9 mouse cellular contexts compared by ENCODE assay signal in genomic region chr4:57879804-57880357, GRCm38 (mm10). TPM values are rescaled to one million over a fixed set of nuclear protein-coding genes. Genes with fewer than 3 reads are reported as not detected.
DNase-seq lines count a peak whose midpoint lies in the region; ATAC-seq and TF ChIP-seq lines count a peak whose summit lies in the region.
"Had no signal": no experiment of that assay in that cellular context is flagged by ENCODE, and none has a peak within 500 bp of the region (broad histone marks: within the 10 kb centered on the region; RNA-seq: fewer than 3 reads in every experiment).

No protein-coding gene starts in this region.

- ATAC-seq in embryonic facial prominence, embryonic 14.5 days (ENCODE audit: low read depth), result 0 out of 2 replicates have a peak, but pooled peaks have one; percentile 47
- ATAC-seq in heart, postnatal 0 days (ENCODE audit: insufficient read depth, low read depth), result no peak

- H3K27ac ChIP-seq in embryonic facial prominence, embryonic 14.5 days (replicated peaks; ENCODE audit: low read depth, low read length), result no peak overlapping the region
- no peak overlapping the region for H3K27ac ChIP-seq in heart, postnatal 0 days (ENCODE audit: low read depth)
- H3K27ac ChIP-seq in thymus, adult 2 months (ENCODE audit: control insufficient read depth, insufficient read depth, low read length), result no peak overlapping the region
- H3K27ac ChIP-seq: embryonic facial prominence, embryonic 12.5 days had no signal

- H3K4me2 ChIP-seq in embryonic facial prominence, embryonic 14.5 days (ENCODE audit: low read depth, low read length), result no peak overlapping the region
- H3K4me2 ChIP-seq in heart, postnatal 0 days (ENCODE audit: low read depth, low read length), result no peak overlapping the region
- H3K4me2 ChIP-seq: embryonic facial prominence, embryonic 12.5 days had no signal

- WGBS in embryonic facial prominence, embryonic 14.5 days, result 15% methylated on average over 6 of the region's 6 CpGs
- WGBS in heart, postnatal 0 days, result 21% methylated on average over 6 of the region's 6 CpGs
- 11% methylated on average over 6 of the region's 6 CpGs for WGBS in lung, adult 2 months
- WGBS in thymus, adult 2 months, result 11% methylated on average over 6 of the region's 6 CpGs

- DNase-seq in CD4-positive, CD25-positive, alpha-beta regulatory T cell, adult 2 months (ENCODE audit: low read depth, low spot score), result peak; percentile 85
- DNase-seq in adrenal gland, postnatal 4 days (ENCODE audit: low spot score in 2 of 2), result peak; percentile 52 to 64
- peak; percentile 77 for DNase-seq in embryonic facial prominence, embryonic 14.5 days (ENCODE audit: low spot score)
- DNase-seq in heart, postnatal 0 days (ENCODE audit: low spot score), result peak; percentile 76
- peak; percentile 86 to 92 for DNase-seq in kidney, postnatal 36 days
- peak; percentile 77 for DNase-seq in lung, adult 2 months
- peak; percentile 28 for DNase-seq in ovary, adult 18-20 months (ENCODE audit: low spot score)
- peak; percentile 84 for DNase-seq in thymus, adult 2 months

- H3K27me3 ChIP-seq in embryonic facial prominence, embryonic 14.5 days (replicated peaks; ENCODE audit: control insufficient read depth, insufficient read depth, low read length), result no peaks in the 10 kb centered on the region
- no peaks in the 10 kb centered on the region for H3K27me3 ChIP-seq in heart, postnatal 0 days (ENCODE audit: control insufficient read depth, insufficient read depth, low read length)
- H3K27me3 ChIP-seq in thymus, adult 2 months (ENCODE audit: control insufficient read depth, insufficient read depth, low read length), result no peaks in the 10 kb centered on the region
- H3K27me3 ChIP-seq: embryonic facial prominence, embryonic 12.5 days had no signal

- no peaks in the 10 kb centered on the region for H3K36me3 ChIP-seq in embryonic facial prominence, embryonic 14.5 days (ENCODE audit: control insufficient read depth, insufficient read depth, low read length)
- H3K36me3 ChIP-seq in heart, postnatal 0 days (replicated peaks; ENCODE audit: control insufficient read depth, insufficient read depth, low read length), result peaks cover 19% of the 10 kb centered on the region
- H3K36me3 ChIP-seq in thymus, adult 2 months (ENCODE audit: control insufficient read depth, insufficient read depth, low read length), result no peaks in the 10 kb centered on the region
- H3K36me3 ChIP-seq: embryonic facial prominence, embryonic 12.5 days had no signal

- no peak for TF ChIP-seq EP300 in heart, postnatal 0 days (IDR thresholded peaks at IDR 0.05; ENCODE audit: low read depth)

- H3K9ac ChIP-seq in embryonic facial prominence, embryonic 14.5 days (ENCODE audit: low read depth, low read length), result no peak overlapping the region
- H3K9ac ChIP-seq in heart, postnatal 0 days (replicated peaks; ENCODE audit: low read depth, low read length), result no peak overlapping the region
- H3K9ac ChIP-seq: embryonic facial prominence, embryonic 12.5 days had no signal

- peak; percentile 88 for TF ChIP-seq CTCF in heart, postnatal 0 days (IDR thresholded peaks at IDR 0.05; ENCODE audit: low read depth)
- peak; percentile 88 for TF ChIP-seq CTCF in lung, adult 2 months (IDR thresholded peaks at IDR 0.05; ENCODE audit: insufficient read depth, low read length)
- peak; percentile 64; the same call in 1 of the 2 replicates for TF ChIP-seq CTCF in thymus, adult 2 months (IDR thresholded peaks at IDR 0.05; ENCODE audit: borderline replicate concordance, control insufficient read depth, extremely low read depth, insufficient read depth, low read length, poor library complexity)

- no peaks in the 10 kb centered on the region for H3K9me3 ChIP-seq in embryonic facial prominence, embryonic 14.5 days (ENCODE audit: control insufficient read depth, low read length)
- H3K9me3 ChIP-seq in heart, postnatal 0 days (replicated peaks; ENCODE audit: control insufficient read depth, low read length), result no peaks in the 10 kb centered on the region
- H3K9me3 ChIP-seq: embryonic facial prominence, embryonic 12.5 days had no signal

- 0 out of 2 replicates have a peak, but pooled peaks cover 4% of the 10 kb centered on the region for H3K4me1 ChIP-seq in embryonic facial prominence, embryonic 14.5 days (ENCODE audit: control insufficient read depth, insufficient read depth, low read length)
- H3K4me1 ChIP-seq in heart, postnatal 0 days (ENCODE audit: control insufficient read depth, insufficient read depth), result peaks cover 26% of the 10 kb centered on the region
- peaks cover 10% of the 10 kb centered on the region for H3K4me1 ChIP-seq in lung, adult 2 months (ENCODE audit: control insufficient read depth, insufficient read depth, low read length)
- peaks cover 7% of the 10 kb centered on the region; the same call in 1 of the 2 replicates for H3K4me1 ChIP-seq in thymus, adult 2 months (replicated peaks; ENCODE audit: control insufficient read depth, insufficient read depth, low read length)
- H3K4me1 ChIP-seq: embryonic facial prominence, embryonic 12.5 days had no signal

- no peak for TF ChIP-seq POLR2A in lung, adult 2 months (IDR thresholded peaks at IDR 0.05; ENCODE audit: borderline replicate concordance, extremely low read depth, low read depth, low read length)
- TF ChIP-seq POLR2A in thymus, adult 2 months (IDR thresholded peaks at IDR 0.05; ENCODE audit: control insufficient read depth, extremely low read depth, insufficient read depth, low read length, poor library complexity), result no peak

- H3K4me3 ChIP-seq in embryonic facial prominence, embryonic 14.5 days (ENCODE audit: low read depth, low read length), result no peak overlapping the region
- H3K4me3 ChIP-seq in heart, postnatal 0 days (ENCODE audit: low read depth, low read length), result no peak overlapping the region
- no peak overlapping the region for H3K4me3 ChIP-seq in lung, adult 2 months (replicated peaks; ENCODE audit: extremely low read depth, low read depth, low read length)
- H3K4me3 ChIP-seq in thymus, adult 2 months (ENCODE audit: control insufficient read depth, insufficient read depth, low read length), result no peak overlapping the region
- H3K4me3 ChIP-seq: embryonic facial prominence, embryonic 12.5 days had no signal

RNA-seq across cellular contexts. Expression of gene D630039A03Rik, which starts 36.2 kb away (rescaled TPM):
- total RNA-seq in adrenal gland, postnatal 4 days (2021), result 10 to 100 TPM; 10.1 to 10.2 TPM
- 0.19 and 0.42 TPM in 2 replicates for polyA plus RNA-seq in embryonic facial prominence, embryonic 14.5 days (2014; fragmentation: Nextera tagmentation; extraction: Ambion mirVana)
- not detected in 2 replicates for total RNA-seq in heart, postnatal 0 days (2014; rRNA removed; ENCODE audit: low replicate concordance)
- 0.08 and 0.10 TPM in 2 replicates for polyA plus RNA-seq in heart, postnatal 0 days (2015; fragmentation: Nextera tagmentation; extraction: Ambion mirVana)
- 3.2 and 5.4 TPM in 2 replicates for polyA plus RNA-seq in lung, adult 2 months (2012; rRNA removed)
- polyA plus RNA-seq in thymus, adult 2 months (2012; rRNA removed), result 0.14 and 0.26 TPM in 2 replicates

Comparison
In these comparisons a context has a peak if more than half of its experiments do, and no peak if none do; other contexts are left out.
1. DNase-seq: peak in every context shown above with its lines; median percentile 89 in kidney, postnatal 36 days; 85 in CD4-positive, CD25-positive, alpha-beta regulatory T cell, adult 2 months; 84 in thymus, adult 2 months; 77 in embryonic facial prominence, embryonic 14.5 days; 77 in lung, adult 2 months; 76 in heart, postnatal 0 days; 58 in adrenal gland, postnatal 4 days; 28 in ovary, adult 18-20 months.